Comparison of ENCODE assay signal across 30 mouse cellular contexts in the genomic region with DNA sequence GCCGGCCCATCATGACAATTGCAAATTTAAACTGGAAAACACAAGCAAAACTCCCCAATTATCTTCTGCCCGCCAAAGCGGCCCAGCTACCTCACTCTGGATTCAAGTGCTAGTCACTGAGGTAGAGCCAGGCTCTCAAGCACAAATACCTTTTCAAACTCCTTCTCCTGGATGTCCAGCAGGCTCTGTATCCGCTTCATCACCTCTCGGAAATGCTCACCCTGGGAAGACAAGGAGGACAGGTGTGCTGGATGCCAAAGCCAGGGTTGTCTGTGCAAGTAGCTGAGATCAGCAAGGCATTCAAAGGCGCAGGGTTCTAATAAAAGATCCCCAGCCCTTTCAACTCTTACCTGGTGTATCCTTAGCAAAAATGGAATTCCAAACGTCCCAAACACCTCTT. TPM values are rescaled to one million over a fixed set of nuclear protein-coding genes. Genes with fewer than 3 reads are reported as not detected.
DNase-seq lines count a peak whose midpoint lies in the region; ATAC-seq lines count a peak whose summit lies in the region.
"Had no signal": no experiment of that assay in that cellular context is flagged by ENCODE, and none has a peak within 500 bp of the region (broad histone marks: within the 10 kb centered on the region; RNA-seq: fewer than 3 reads in every experiment).

No protein-coding gene starts in this region.

- H3K27ac ChIP-seq in hindbrain, embryonic 13.5 days, result peak overlapping the region; percentile 52; the same call in 1 of the 2 replicates
- H3K27ac ChIP-seq in hindbrain, embryonic 10.5 days, result no peak overlapping the region
- H3K27ac ChIP-seq in neural tube, embryonic 13.5 days (replicated peaks), result 0 out of 2 replicates have a peak overlapping the region, but pooled peaks have one; percentile 38
- H3K27ac ChIP-seq: forebrain, embryonic 13.5 days; limb, embryonic 10.5 days; limb, embryonic 15.5 days; neural tube, embryonic 12.5 days had no signal

- 94% methylated on average over 7 of the region's 7 CpGs for WGBS in hindbrain, embryonic 13.5 days
- 91% methylated on average over 7 of the region's 7 CpGs for WGBS in hindbrain, embryonic 10.5 days
- WGBS in neural tube, embryonic 13.5 days, result 93% methylated on average over 7 of the region's 7 CpGs

- 0 out of 2 replicates have a peak, but pooled peaks cover 4% of the 10 kb centered on the region for H3K4me1 ChIP-seq in hindbrain, embryonic 13.5 days (replicated peaks)
- H3K4me1 ChIP-seq in hindbrain, embryonic 10.5 days (replicated peaks), result no peaks in the 10 kb centered on the region
- no peaks in the 10 kb centered on the region for H3K4me1 ChIP-seq in neural tube, embryonic 13.5 days (replicated peaks)
- H3K4me1 ChIP-seq: forebrain, embryonic 13.5 days; limb, embryonic 10.5 days; limb, embryonic 15.5 days; neural tube, embryonic 12.5 days had no signal

- H3K4me3 ChIP-seq in hindbrain, embryonic 13.5 days, result no peak overlapping the region
- H3K4me3 ChIP-seq in hindbrain, embryonic 10.5 days, result no peak overlapping the region
- H3K4me3 ChIP-seq in neural tube, embryonic 13.5 days, result no peak overlapping the region
- H3K4me3 ChIP-seq: forebrain, embryonic 13.5 days; limb, embryonic 10.5 days; limb, embryonic 15.5 days; neural tube, embryonic 12.5 days had no signal

- no peak overlapping the region for H3K4me2 ChIP-seq in hindbrain, embryonic 13.5 days
- no peak overlapping the region for H3K4me2 ChIP-seq in neural tube, embryonic 13.5 days
- H3K4me2 ChIP-seq: forebrain, embryonic 13.5 days; limb, embryonic 15.5 days; midbrain, embryonic 11.5 days; neural tube, embryonic 12.5 days had no signal

- H3K36me3 ChIP-seq in hindbrain, embryonic 13.5 days, result peaks cover 86% of the 10 kb centered on the region
- peaks cover 100% of the 10 kb centered on the region for H3K36me3 ChIP-seq in hindbrain, embryonic 10.5 days
- peaks cover 88% of the 10 kb centered on the region for H3K36me3 ChIP-seq in neural tube, embryonic 13.5 days

- DNase-seq in hindbrain, embryonic 10.5 days (ENCODE audit: low spot score), result no peak
- DNase-seq in neural tube, embryonic 10.5 days (ENCODE audit: extremely low spot score, low spot score), result no peak
- DNase-seq in cerebellum, postnatal 36 days, result peak; percentile 40 to 43
- DNase-seq in right cerebral cortex, postnatal 10 days (ENCODE audit: low spot score in 2 of 2), result no peak
- DNase-seq: adrenal gland, postnatal 36 days; B cell, adult 2 months; gastrocnemius, postnatal 14 days; heart, postnatal 14 days; kidney, adult 9 months; kidney, postnatal 10 days; layer of hippocampus, adult 9-11 months; lung, postnatal 36 days; right cerebral cortex, postnatal 14 days; thymus, postnatal 4 days had no signal

- no peak overlapping the region for H3K9ac ChIP-seq in hindbrain, embryonic 13.5 days
- no peak overlapping the region for H3K9ac ChIP-seq in neural tube, embryonic 13.5 days
- H3K9ac ChIP-seq: forebrain, embryonic 13.5 days; limb, embryonic 15.5 days; neural tube, embryonic 12.5 days had no signal

- ATAC-seq in hindbrain, embryonic 13.5 days (ENCODE audit: low FRiP score), result no peak
- no peak for ATAC-seq in neural tube, embryonic 13.5 days (ENCODE audit: low read depth)
- ATAC-seq: forebrain, embryonic 13.5 days; intestine, postnatal 0 days; midbrain, embryonic 16.5 days had no signal

- no peaks in the 10 kb centered on the region for H3K27me3 ChIP-seq in hindbrain, embryonic 13.5 days
- no peaks in the 10 kb centered on the region for H3K27me3 ChIP-seq in hindbrain, embryonic 10.5 days (ENCODE audit: insufficient read depth, poor library complexity, severe bottlenecking)
- H3K27me3 ChIP-seq in neural tube, embryonic 13.5 days, result no peaks in the 10 kb centered on the region
- H3K27me3 ChIP-seq: forebrain, embryonic 13.5 days; limb, embryonic 15.5 days; neural tube, embryonic 12.5 days had no signal

- no peaks in the 10 kb centered on the region for H3K9me3 ChIP-seq in hindbrain, embryonic 13.5 days
- H3K9me3 ChIP-seq in hindbrain, embryonic 10.5 days, result no peaks in the 10 kb centered on the region
- no peaks in the 10 kb centered on the region for H3K9me3 ChIP-seq in neural tube, embryonic 13.5 days
- H3K9me3 ChIP-seq: forebrain, embryonic 13.5 days; limb, embryonic 10.5 days; limb, embryonic 15.5 days; neural tube, embryonic 12.5 days had no signal

RNA-seq across cellular contexts. Expression of gene Gm5767, which starts 10.6 kb away (rescaled TPM):
- polyA plus RNA-seq in hindbrain, embryonic 13.5 days (2015; fragmentation: Nextera tagmentation; extraction: Ambion mirVana), result not detected in 2 replicates
- polyA plus RNA-seq in hindbrain, embryonic 10.5 days (2016; fragmentation: Nextera tagmentation; extraction: Ambion mirVana), result not detected in 2 replicates
- not detected in 2 replicates for polyA plus RNA-seq in neural tube, embryonic 13.5 days (2015; fragmentation: Nextera tagmentation; extraction: Ambion mirVana)
- polyA plus RNA-seq: embryonic facial prominence, embryonic 11.5 days; forebrain, embryonic 13.5 days; heart, embryonic 14.5 days; hindbrain, embryonic 11.5 days; limb, embryonic 10.5 days; lung, embryonic 16.5 days; midbrain, embryonic 11.5 days; midbrain, embryonic 16.5 days; neural tube, embryonic 12.5 days; small intestine, adult 2 months; stomach, embryonic 14.5 days; thymus, postnatal 0 days had no signal

RNA-seq across cellular contexts. Expression of gene Carhsp1, which starts 19.3 kb away (rescaled TPM):
- 242 and 243 TPM in 2 replicates for polyA plus RNA-seq in hindbrain, embryonic 13.5 days (2015; fragmentation: Nextera tagmentation; extraction: Ambion mirVana)
- polyA plus RNA-seq in hindbrain, embryonic 10.5 days (2016; fragmentation: Nextera tagmentation; extraction: Ambion mirVana), result 187 and 235 TPM in 2 replicates
- polyA plus RNA-seq in neural tube, embryonic 13.5 days (2015; fragmentation: Nextera tagmentation; extraction: Ambion mirVana), result 225 and 243 TPM in 2 replicates

RNA-seq across cellular contexts. Expression of gene Tmem186, which starts 53.7 kb away (rescaled TPM):
- polyA plus RNA-seq in hindbrain, embryonic 13.5 days (2015; fragmentation: Nextera tagmentation; extraction: Ambion mirVana), result 22.0 and 22.2 TPM in 2 replicates
- polyA plus RNA-seq in hindbrain, embryonic 10.5 days (2016; fragmentation: Nextera tagmentation; extraction: Ambion mirVana), result 22.8 and 23.8 TPM in 2 replicates
- 19.0 and 20.6 TPM in 2 replicates for polyA plus RNA-seq in neural tube, embryonic 13.5 days (2015; fragmentation: Nextera tagmentation; extraction: Ambion mirVana)

RNA-seq across cellular contexts. Expression of gene Pmm2, which starts 53.7 kb away (rescaled TPM):
- 48.3 and 49.3 TPM in 2 replicates for polyA plus RNA-seq in hindbrain, embryonic 13.5 days (2015; fragmentation: Nextera tagmentation; extraction: Ambion mirVana)
- polyA plus RNA-seq in hindbrain, embryonic 10.5 days (2016; fragmentation: Nextera tagmentation; extraction: Ambion mirVana), result 45.3 and 48.9 TPM in 2 replicates
- 37.0 and 43.3 TPM in 2 replicates for polyA plus RNA-seq in neural tube, embryonic 13.5 days (2015; fragmentation: Nextera tagmentation; extraction: Ambion mirVana)

Comparison
In these comparisons a context has a peak if more than half of its experiments do, and no peak if none do; other contexts are left out.
1. DNase-seq: peak in cerebellum, postnatal 36 days (2 of 2); none in hindbrain, embryonic 10.5 days (single experiment), neural tube, embryonic 10.5 days (single experiment) and right cerebral cortex, postnatal 10 days (0 of 2).